Mouse (Mus musculus): ENCODE measurements around the gene Cd151. TPM values are rescaled to one million over a fixed set of nuclear protein-coding genes. Genes with fewer than 3 reads are reported as not detected.

Cd151 gene
- polyA plus RNA-seq, 1 experiment from 2014 or later, result 39.1 TPM

DNA sequence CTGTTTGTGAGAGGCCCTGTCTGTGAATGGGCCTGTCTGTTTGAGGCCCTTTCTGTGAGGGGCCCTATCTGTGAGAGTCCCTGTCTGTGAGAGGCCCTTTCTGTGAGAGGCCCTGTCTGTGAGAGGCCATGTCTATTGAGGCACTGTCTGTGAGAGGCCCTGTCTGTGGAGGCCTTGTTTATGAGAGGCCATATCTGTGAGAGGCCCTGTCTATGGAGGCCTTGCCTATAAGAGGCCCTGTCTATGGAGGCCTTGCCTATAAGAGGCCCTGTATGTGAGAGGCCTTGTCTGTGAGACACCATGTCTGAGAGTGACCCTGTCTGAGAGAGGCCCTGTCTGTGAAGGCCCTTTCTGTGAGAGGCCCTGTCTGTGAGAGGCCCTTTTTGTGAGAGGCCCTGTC, 41.0 kb downstream of the Cd151 start:
- ATAC-seq (ENCODE audit: insufficient read depth, low FRiP score), result no peak
- Histone ChIP-seq H3K27me3 (ENCODE audit: control insufficient read depth, insufficient read depth, low read length) (no peaks in the 10 kb centered on the region), H3K9ac (ENCODE audit: low read length) (peak overlapping the region; percentile 27; the same call in 1 of the 2 replicates), H3K4me1 (ENCODE audit: control insufficient read depth, insufficient read depth, low read length) (no peaks in the 10 kb centered on the region), H3K9me3 (replicated peaks; ENCODE audit: control insufficient read depth, low read length) (no peaks in the 10 kb centered on the region), H3K4me3 (replicated peaks; ENCODE audit: low read length) (no peak overlapping the region), H3K36me3 (ENCODE audit: control insufficient read depth, insufficient read depth, low read length) (no peaks in the 10 kb centered on the region), H3K4me2 (ENCODE audit: low read depth, low read length) (no peak overlapping the region), H3K27ac (ENCODE audit: low read length) (no peak overlapping the region)

DNA sequence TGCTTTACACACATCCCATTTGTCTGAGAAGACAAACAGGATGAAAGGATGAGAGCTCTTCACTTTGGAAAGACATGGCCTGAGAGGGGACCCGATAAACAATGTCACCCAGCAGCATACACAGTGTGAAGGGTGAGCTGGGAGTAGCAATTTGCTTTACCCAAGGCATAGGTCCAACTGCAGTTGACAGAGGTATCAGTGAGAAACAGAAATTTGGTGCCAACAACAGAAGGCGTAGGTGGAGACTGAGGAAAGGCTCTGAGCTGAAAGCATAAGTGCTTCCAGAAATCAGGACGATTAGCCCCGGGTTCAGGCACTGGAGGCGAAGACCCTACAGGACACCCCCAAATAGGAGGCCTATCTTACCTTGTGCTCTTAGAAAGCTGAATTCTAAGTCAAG, 43.0 kb downstream of the Cd151 start:
- H3K4me1 ChIP-seq (ENCODE audit: control insufficient read depth, insufficient read depth, low read length), result no peaks in the 10 kb centered on the region
- no peak overlapping the region for H3K27ac ChIP-seq (ENCODE audit: low read length)
- H3K9me3 ChIP-seq (replicated peaks; ENCODE audit: control insufficient read depth, low read length), result no peaks in the 10 kb centered on the region
- WGBS, result 88% methylated on average over 5 of the region's 5 CpGs
- no peak for ATAC-seq (ENCODE audit: insufficient read depth, low FRiP score)
- no peaks in the 10 kb centered on the region for H3K27me3 ChIP-seq (ENCODE audit: control insufficient read depth, insufficient read depth, low read length)
- H3K4me3 ChIP-seq (replicated peaks; ENCODE audit: low read length), result no peak overlapping the region
- H3K4me2 ChIP-seq (ENCODE audit: low read depth, low read length), result no peak overlapping the region
- no peak overlapping the region for H3K9ac ChIP-seq (ENCODE audit: low read length)
- H3K36me3 ChIP-seq (ENCODE audit: control insufficient read depth, insufficient read depth, low read length), result no peaks in the 10 kb centered on the region

DNA sequence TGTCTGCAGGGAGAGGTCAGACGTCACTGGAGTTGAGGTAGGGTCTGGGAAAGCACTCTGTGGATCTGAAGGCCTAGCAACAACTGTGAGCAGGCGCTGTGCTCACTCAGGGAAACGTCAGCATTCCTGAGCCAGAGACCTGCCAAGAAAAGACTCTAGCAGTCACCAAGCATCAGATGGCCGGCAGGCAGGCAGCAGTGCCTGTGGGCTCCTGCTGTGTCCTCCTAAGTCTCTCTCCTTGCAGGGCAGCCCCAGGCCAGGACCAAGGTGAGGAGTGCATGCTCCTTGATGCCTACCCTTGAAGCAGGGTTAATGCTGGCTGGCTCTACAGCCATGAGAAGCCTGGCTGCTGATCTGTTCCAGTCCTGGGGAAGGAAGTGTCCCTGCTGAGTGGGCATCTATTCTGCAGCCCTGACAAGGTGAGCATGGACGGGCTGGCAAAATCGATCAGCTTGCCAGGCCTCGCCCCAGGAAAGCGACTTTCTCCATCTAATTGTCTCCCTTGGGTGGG, 43.5 kb downstream of the Cd151 start:
- 75% methylated on average over 8 of the region's 8 CpGs for WGBS
- H3K4me3 ChIP-seq (replicated peaks; ENCODE audit: low read length), result no peak overlapping the region
- H3K9me3 ChIP-seq (replicated peaks; ENCODE audit: control insufficient read depth, low read length), result no peaks in the 10 kb centered on the region
- no peaks in the 10 kb centered on the region for H3K27me3 ChIP-seq (ENCODE audit: control insufficient read depth, insufficient read depth, low read length)
- H3K9ac ChIP-seq (ENCODE audit: low read length), result no peak overlapping the region; the same call in 1 of the 2 replicates
- ATAC-seq (ENCODE audit: insufficient read depth, low FRiP score), result no peak
- H3K27ac ChIP-seq (ENCODE audit: low read length), result no peak overlapping the region
- no peak overlapping the region for H3K4me2 ChIP-seq (ENCODE audit: low read depth, low read length)
- no peaks in the 10 kb centered on the region for H3K4me1 ChIP-seq (ENCODE audit: control insufficient read depth, insufficient read depth, low read length)
- no peaks in the 10 kb centered on the region for H3K36me3 ChIP-seq (ENCODE audit: control insufficient read depth, insufficient read depth, low read length)

DNA sequence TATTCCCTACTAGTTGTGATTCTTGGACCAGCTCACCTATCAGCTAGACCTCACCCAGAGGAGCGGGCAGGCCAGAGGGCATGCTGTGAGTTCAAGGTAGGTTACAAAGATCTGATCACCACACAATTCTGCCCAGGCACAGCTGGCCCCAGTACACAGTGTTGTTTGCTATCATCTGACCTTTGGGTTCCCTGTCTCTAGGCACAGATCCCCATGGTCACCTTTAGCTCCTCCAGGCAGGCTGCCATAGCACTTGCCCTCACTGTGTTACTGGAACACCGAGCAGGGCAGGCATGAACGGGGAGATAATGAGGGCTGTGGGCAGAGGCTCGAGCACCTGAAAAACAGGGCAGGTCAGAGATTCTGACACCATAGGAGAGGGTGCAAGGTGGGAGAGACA, 50.4 kb downstream of the Cd151 start:
- H3K9ac ChIP-seq (ENCODE audit: low read length), result no peak overlapping the region
- WGBS, result 85% methylated on average over 4 of the region's 4 CpGs
- H3K4me2 ChIP-seq (ENCODE audit: low read depth, low read length), result no peak overlapping the region
- H3K36me3 ChIP-seq (ENCODE audit: control insufficient read depth, insufficient read depth, low read length), result peaks cover 5% of the 10 kb centered on the region; the same call in 1 of the 2 replicates
- no peaks in the 10 kb centered on the region for H3K27me3 ChIP-seq (ENCODE audit: control insufficient read depth, insufficient read depth, low read length)
- no peak; the same call in 1 of the 2 replicates for ATAC-seq (ENCODE audit: insufficient read depth, low FRiP score)
- H3K4me3 ChIP-seq (replicated peaks; ENCODE audit: low read length), result no peak overlapping the region
- no peaks in the 10 kb centered on the region for H3K9me3 ChIP-seq (replicated peaks; ENCODE audit: control insufficient read depth, low read length)
- H3K27ac ChIP-seq (ENCODE audit: low read length), result no peak overlapping the region
- H3K4me1 ChIP-seq (ENCODE audit: control insufficient read depth, insufficient read depth, low read length), result no peaks in the 10 kb centered on the region

DNA sequence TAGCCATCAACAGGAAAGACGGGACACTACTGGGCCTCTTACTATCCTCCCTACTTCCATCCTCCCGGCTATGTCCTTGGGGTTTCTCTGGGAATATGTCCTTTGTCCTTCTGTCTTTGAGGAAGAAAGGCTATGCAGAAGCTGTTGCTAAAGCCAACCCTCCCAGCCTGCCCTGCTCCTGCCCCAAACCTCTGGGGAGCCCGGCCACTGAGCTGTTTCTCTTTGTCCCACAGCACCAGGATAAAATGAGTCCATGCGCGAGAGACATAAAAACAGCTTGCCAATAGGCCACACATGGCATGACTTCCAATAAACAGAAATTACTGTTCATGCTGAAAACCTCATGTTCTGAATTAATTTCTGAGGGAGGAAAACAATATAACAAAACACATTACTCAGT, 51.1 kb downstream of the Cd151 start:
- Histone ChIP-seq H3K36me3 (ENCODE audit: control insufficient read depth, insufficient read depth, low read length) (peaks cover 5% of the 10 kb centered on the region; the same call in 1 of the 2 replicates), H3K27me3 (ENCODE audit: control insufficient read depth, insufficient read depth, low read length) (no peaks in the 10 kb centered on the region), H3K4me1 (ENCODE audit: control insufficient read depth, insufficient read depth, low read length) (no peaks in the 10 kb centered on the region), H3K4me3 (replicated peaks; ENCODE audit: low read length) (no peak overlapping the region), H3K9me3 (replicated peaks; ENCODE audit: control insufficient read depth, low read length) (no peaks in the 10 kb centered on the region), H3K4me2 (ENCODE audit: low read depth, low read length) (no peak overlapping the region), H3K9ac (ENCODE audit: low read length) (no peak overlapping the region), H3K27ac (ENCODE audit: low read length) (no peak overlapping the region)
- no peak for ATAC-seq (ENCODE audit: insufficient read depth, low FRiP score)
- 90% methylated on average over 5 of the region's 5 CpGs for WGBS

DNA sequence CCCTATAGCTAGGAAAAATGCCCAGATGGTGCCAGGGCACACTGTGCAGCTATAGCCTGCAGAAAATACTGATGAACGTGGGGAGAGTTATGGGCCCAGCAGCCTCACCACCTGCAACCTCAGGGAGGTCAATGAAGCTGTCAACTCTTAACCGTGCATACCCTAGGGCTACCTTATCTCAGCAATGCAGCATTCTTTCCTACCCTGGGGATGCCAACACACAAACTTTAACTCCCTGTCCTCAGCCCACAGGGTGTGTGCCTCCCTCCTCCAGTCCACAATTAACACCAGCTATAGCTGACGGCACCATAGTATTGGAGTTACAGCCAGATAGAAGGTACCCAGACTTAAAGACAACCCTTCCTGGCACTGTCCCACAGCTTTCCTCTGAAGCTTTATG, 51.7 kb downstream of the Cd151 start:
- H3K4me2 ChIP-seq (ENCODE audit: low read depth, low read length), result no peak overlapping the region
- no peaks in the 10 kb centered on the region for H3K27me3 ChIP-seq (ENCODE audit: control insufficient read depth, insufficient read depth, low read length)
- ATAC-seq (ENCODE audit: insufficient read depth, low FRiP score), result no peak
- H3K36me3 ChIP-seq (ENCODE audit: control insufficient read depth, insufficient read depth, low read length), result peaks cover 5% of the 10 kb centered on the region; the same call in 1 of the 2 replicates
- no peak overlapping the region for H3K9ac ChIP-seq (ENCODE audit: low read length)
- no peak overlapping the region for H3K27ac ChIP-seq (ENCODE audit: low read length)
- no peak overlapping the region for H3K4me3 ChIP-seq (replicated peaks; ENCODE audit: low read length)
- WGBS, result 77% methylated on average over 3 of the region's 3 CpGs
- no peaks in the 10 kb centered on the region for H3K4me1 ChIP-seq (ENCODE audit: control insufficient read depth, insufficient read depth, low read length)
- no peaks in the 10 kb centered on the region for H3K9me3 ChIP-seq (replicated peaks; ENCODE audit: control insufficient read depth, low read length)

DNA sequence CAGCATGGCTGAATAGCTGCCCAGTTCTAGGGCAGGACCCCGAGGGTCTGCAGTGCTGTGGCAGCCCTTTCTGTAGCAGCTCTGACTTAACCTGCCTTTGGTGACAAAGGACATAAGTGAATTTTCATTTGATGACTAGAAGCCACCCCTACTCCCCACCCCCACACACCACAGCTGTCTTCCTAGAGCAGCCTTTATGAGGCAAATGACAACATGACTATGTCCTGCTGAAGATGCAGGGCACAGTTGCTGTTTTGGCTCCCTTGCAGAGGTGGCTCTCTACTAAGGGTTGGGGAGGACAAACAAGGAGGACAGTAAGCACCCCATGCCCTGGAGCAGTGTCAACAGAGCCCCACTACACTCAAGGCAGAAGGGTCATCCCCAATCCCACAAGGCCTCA, 52.6 kb downstream of the Cd151 start:
- Histone ChIP-seq H3K4me2 (ENCODE audit: low read depth, low read length) (no peak overlapping the region), H3K27me3 (ENCODE audit: control insufficient read depth, insufficient read depth, low read length) (no peaks in the 10 kb centered on the region), H3K9ac (ENCODE audit: low read length) (no peak overlapping the region), H3K27ac (ENCODE audit: low read length) (no peak overlapping the region), H3K36me3 (ENCODE audit: control insufficient read depth, insufficient read depth, low read length) (peaks cover 5% of the 10 kb centered on the region; the same call in 1 of the 2 replicates), H3K4me3 (replicated peaks; ENCODE audit: low read length) (no peak overlapping the region), H3K9me3 (replicated peaks; ENCODE audit: control insufficient read depth, low read length) (no peaks in the 10 kb centered on the region), H3K4me1 (ENCODE audit: control insufficient read depth, insufficient read depth, low read length) (no peaks in the 10 kb centered on the region)
- 89% methylated on average over 1 of the region's 1 CpGs for WGBS
- no peak for ATAC-seq (ENCODE audit: insufficient read depth, low FRiP score)

Other genes with a start within 250 kb of the Cd151 start
- gene Phrf1, start 238.6 kb upstream of the Cd151 start, polyA plus RNA-seq (2015; fragmentation: Nextera tagmentation; extraction: Ambion mirVana), result 57.6 and 67.7 TPM in 2 replicates
- gene Irf7, start 200.9 kb upstream of the Cd151 start, polyA plus RNA-seq (2015; fragmentation: Nextera tagmentation; extraction: Ambion mirVana), result 3.5 and 3.6 TPM in 2 replicates
- 16.0 and 17.0 TPM in 2 replicates for gene Cdhr5, start 190.6 kb upstream of the Cd151 start, polyA plus RNA-seq (2015; fragmentation: Nextera tagmentation; extraction: Ambion mirVana)
- gene Sct, start 188.3 kb upstream of the Cd151 start, polyA plus RNA-seq (2015; fragmentation: Nextera tagmentation; extraction: Ambion mirVana), result 23.2 and 24.8 TPM in 2 replicates
- 0.18 TPM in 1 of 2 replicates, not detected in the other for gene Drd4, start 175.4 kb upstream of the Cd151 start, polyA plus RNA-seq (2015; fragmentation: Nextera tagmentation; extraction: Ambion mirVana)
- 61.3 and 64.3 TPM in 2 replicates for gene Deaf1, start 139.7 kb upstream of the Cd151 start, polyA plus RNA-seq (2015; fragmentation: Nextera tagmentation; extraction: Ambion mirVana)
- gene Tmem80, start 139.7 kb upstream of the Cd151 start, polyA plus RNA-seq (2015; fragmentation: Nextera tagmentation; extraction: Ambion mirVana), result 35.9 and 36.5 TPM in 2 replicates
- 79.4 and 108 TPM in 2 replicates for gene Eps8l2, start 128.5 kb upstream of the Cd151 start, polyA plus RNA-seq (2015; fragmentation: Nextera tagmentation; extraction: Ambion mirVana)
- 399 and 400 TPM in 2 replicates for gene Taldo1, start 75.2 kb upstream of the Cd151 start, polyA plus RNA-seq (2015; fragmentation: Nextera tagmentation; extraction: Ambion mirVana)
- gene Gatd1, start 53.3 kb upstream of the Cd151 start, polyA plus RNA-seq (2015; fragmentation: Nextera tagmentation; extraction: Ambion mirVana), result 45.8 and 48.1 TPM in 2 replicates
- gene Cend1, start 37.9 kb upstream of the Cd151 start, polyA plus RNA-seq (2015; fragmentation: Nextera tagmentation; extraction: Ambion mirVana), result 2.6 and 3.8 TPM in 2 replicates
- gene Slc25a22, start 29.5 kb upstream of the Cd151 start, polyA plus RNA-seq (2015; fragmentation: Nextera tagmentation; extraction: Ambion mirVana), result 29.4 and 32.3 TPM in 2 replicates
- 7.6 and 8.2 TPM in 2 replicates for gene Pidd1, start 23.4 kb upstream of the Cd151 start, polyA plus RNA-seq (2015; fragmentation: Nextera tagmentation; extraction: Ambion mirVana)
- 1,060 and 1,250 TPM in 2 replicates for gene Rplp2, start 20.0 kb upstream of the Cd151 start, polyA plus RNA-seq (2015; fragmentation: Nextera tagmentation; extraction: Ambion mirVana)
- 34.0 and 38.5 TPM in 2 replicates for gene Pnpla2, start 12.2 kb upstream of the Cd151 start, polyA plus RNA-seq (2015; fragmentation: Nextera tagmentation; extraction: Ambion mirVana)
- 21.4 and 25.3 TPM in 2 replicates for gene Cracr2b, start 6.3 kb upstream of the Cd151 start, polyA plus RNA-seq (2015; fragmentation: Nextera tagmentation; extraction: Ambion mirVana)
- 62.4 and 63.1 TPM in 2 replicates for gene Polr2l, start 7.7 kb downstream of the Cd151 start, polyA plus RNA-seq (2015; fragmentation: Nextera tagmentation; extraction: Ambion mirVana)
- gene Tspan4, start 7.8 kb downstream of the Cd151 start, polyA plus RNA-seq (2015; fragmentation: Nextera tagmentation; extraction: Ambion mirVana), result 67.4 and 69.6 TPM in 2 replicates
- gene Chid1, start 72.5 kb downstream of the Cd151 start, polyA plus RNA-seq (2015; fragmentation: Nextera tagmentation; extraction: Ambion mirVana), result 54.0 and 60.5 TPM in 2 replicates
- gene Ap2a2, start 94.8 kb downstream of the Cd151 start, polyA plus RNA-seq (2015; fragmentation: Nextera tagmentation; extraction: Ambion mirVana), result 86.0 and 91.0 TPM in 2 replicates
- gene Muc6, start 187.9 kb downstream of the Cd151 start, polyA plus RNA-seq (2015; fragmentation: Nextera tagmentation; extraction: Ambion mirVana), result 3.8 and 6.3 TPM in 2 replicates
- gene Muc2, start 222.9 kb downstream of the Cd151 start, polyA plus RNA-seq (2015; fragmentation: Nextera tagmentation; extraction: Ambion mirVana), result 2.5 and 3.2 TPM in 2 replicates